Mouse (Mus musculus): ENCODE results near the gene Vmn1r62.
"Not testable (repeated sequence)": the region's sequence is repeated elsewhere in the genome, so short reads cannot be mapped to it uniquely, and the experiment has no call there.

Gene Vmn1r62

GRCm38 (mm10) chr7:5673331-5673730, at the start of gene Vmn1r62:
TSS of gene Vmn1r62 (plus strand) at chr7:5673631.
- not testable (repeated sequence) for DNase-seq (ENCODE audit: low spot score in 2 of 2)
